Mouse (Mus musculus) stomach, postnatal 0 days (tissue): Measurements from ENCODE around the gene Sctr.

Source experiments
- CTCF ChIP-seq: IDR thresholded peaks from 2 replicates; pipeline ENCODE4 v1.5.1; 2016; ENCODE audit warnings: antibody characterized with exemption, low read depth, mild to moderate bottlenecking, moderate library complexity
- EP300 ChIP-seq: optimal IDR thresholded peaks from 2 replicates; pipeline ENCODE3; 2016; ENCODE audit warnings: antibody characterized with exemption

DNA sequence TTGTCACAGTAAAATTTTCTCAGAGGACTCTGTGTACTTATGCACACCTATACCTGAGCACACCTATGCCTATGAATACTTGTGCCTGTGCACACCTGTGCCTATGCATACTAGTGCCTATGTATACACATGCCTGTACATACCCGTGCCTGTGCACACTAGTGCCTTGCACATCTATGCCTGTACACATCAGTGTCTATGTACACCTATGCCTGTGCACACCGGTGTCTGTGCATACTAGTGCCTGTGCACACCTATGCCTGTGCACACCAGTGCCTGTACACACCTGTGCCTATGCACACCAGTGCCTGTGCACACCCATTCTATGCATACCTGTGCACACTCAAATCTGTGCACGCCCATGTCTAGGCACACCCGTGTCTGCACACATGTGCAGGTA is 47.2 kb upstream of the Sctr start:
- no peak for TF ChIP-seq CTCF
- no peak for TF ChIP-seq EP300
